Mouse (Mus musculus) cortical plate, adult 2 months (tissue): Measurements from ENCODE around the gene Myo5a. TPM values are rescaled to one million over a fixed set of nuclear protein-coding genes. Genes with fewer than 3 reads are reported as not detected.

Source experiments
- H3K27ac ChIP-seq: fragments of 200-500 bp; 2 replicates; pipeline ENCODE4 v1.5.1; 2012; ENCODE audit warnings: low read length, control low read depth, inconsistent platforms; ENCODE audit not compliant: insufficient read depth
- H3K4me1 ChIP-seq: fragments of 200-500 bp; 2 replicates; pipeline ENCODE4 v1.6.1; 2011; ENCODE audit warnings: low read length; ENCODE audit not compliant: control insufficient read depth, insufficient read depth
- H3K4me3 ChIP-seq: fragments of 200-500 bp; 2 replicates; pipeline ENCODE4 v1.5.1; 2011; ENCODE audit warnings: mild to moderate bottlenecking, low read length, control low read depth; ENCODE audit not compliant: insufficient read depth
- CTCF ChIP-seq: fragments of 200-500 bp; IDR thresholded peaks from 2 replicates; pipeline ENCODE4 v1.5.1; 2011; ENCODE audit warnings: mild to moderate bottlenecking, control low read depth, low read length; ENCODE audit not compliant: insufficient read depth; ENCODE audit errors: extremely low read depth
- POLR2A ChIP-seq: fragments of 200-500 bp; IDR thresholded peaks from 2 replicates; pipeline ENCODE4 v1.6.1; 2011; ENCODE audit warnings: mild to moderate bottlenecking, low read length, control low read depth; ENCODE audit not compliant: insufficient read depth; ENCODE audit errors: extremely low read depth
- polyA plus RNA-seq: library from polyadenylated mRNA; depleted of rRNA; stranded (reverse); fragments of >200 nt; gene quantifications from 2 replicates; pipeline ENCODE4 v1.2.3, GENCODE M21; 2012

Gene Myo5a
- polyA plus RNA-seq, 1 experiment: 116 TPM

DNA sequence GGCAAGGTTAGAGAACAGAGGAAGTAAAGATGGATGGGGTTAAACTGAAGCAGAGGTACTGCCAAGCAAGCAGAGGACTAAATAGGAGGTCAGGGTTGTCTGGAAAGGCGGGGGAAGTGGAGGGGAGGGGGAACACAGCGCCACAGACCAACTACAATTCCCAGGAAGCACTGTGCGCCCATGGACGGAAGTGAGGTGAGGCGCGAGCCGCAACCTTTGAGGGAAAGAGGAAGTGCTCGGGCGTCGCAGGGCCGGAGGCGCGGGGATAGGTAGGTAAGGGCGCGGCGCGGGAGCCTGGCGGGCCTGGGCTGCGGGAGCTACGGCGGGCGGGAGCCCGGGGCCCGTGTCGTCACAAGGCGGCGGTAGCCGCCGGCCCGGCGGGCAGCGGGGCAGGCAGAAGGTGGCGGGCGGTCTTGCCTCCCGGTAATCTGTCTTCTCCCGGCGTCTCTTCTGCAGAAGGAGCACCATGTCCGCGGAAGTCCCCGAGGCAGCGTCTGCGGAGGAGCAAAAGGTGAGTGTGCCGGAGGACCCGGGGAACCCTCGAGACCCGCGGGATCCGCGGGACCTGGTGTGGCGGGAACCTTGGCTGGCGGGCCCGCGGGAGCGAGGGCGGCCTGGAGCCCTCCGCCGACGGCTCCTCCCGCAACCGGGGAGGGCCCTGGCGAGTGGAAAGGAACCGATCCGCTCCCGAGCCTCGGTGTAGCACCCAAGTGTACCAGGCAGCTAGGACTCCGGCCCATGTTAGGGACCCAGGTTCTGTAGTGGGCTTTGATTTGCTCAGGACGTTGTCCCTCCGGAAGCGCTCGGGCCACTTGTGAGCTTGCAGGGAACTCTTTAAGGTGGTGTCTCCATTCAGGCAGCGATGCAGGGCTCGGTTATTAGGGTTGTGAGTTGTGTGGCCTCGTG lies 33.1 kb upstream of the Myo5a start, which contains the start of gene Arpp19:
TSS of gene Arpp19 (plus strand) at position 164 of the 906 bp plus-strand sequence.
- H3K27ac ChIP-seq: peak within 1 kb of the TSS; percentile 2; the same call in 1 of the 2 replicates
- TF ChIP-seq CTCF: no peak
- peak; percentile 69; the same call in 1 of the 2 replicates for TF ChIP-seq POLR2A
- peaks cover 3% of the 10 kb centered on the region; the same call in 1 of the 2 replicates for H3K4me1 ChIP-seq
- peak within 1 kb of the TSS; percentile 97 for H3K4me3 ChIP-seq

DNA sequence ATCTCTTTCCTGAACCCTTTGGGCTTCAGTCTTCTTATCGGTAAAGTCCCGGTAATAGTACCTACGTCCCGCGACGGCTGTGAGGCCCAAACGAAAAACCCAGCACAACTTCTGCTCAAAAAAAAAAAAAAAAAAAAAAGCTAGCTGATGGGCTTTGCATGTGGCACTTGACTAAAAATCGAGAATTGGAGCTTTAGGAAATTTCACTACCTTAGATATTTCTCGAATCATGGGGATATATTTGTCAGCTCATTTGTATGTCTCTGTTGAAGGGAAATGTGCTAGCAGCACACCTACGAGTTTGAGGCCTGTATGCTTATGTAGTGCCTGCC lies 32.5 kb upstream of the Myo5a start:
- Histone ChIP-seq H3K4me1 (peaks cover 3% of the 10 kb centered on the region; the same call in 1 of the 2 replicates), H3K27ac (no peak overlapping the region), H3K4me3 (peak overlapping the region; percentile 97)
- TF ChIP-seq POLR2A: no peak
- TF ChIP-seq CTCF: no peak

DNA sequence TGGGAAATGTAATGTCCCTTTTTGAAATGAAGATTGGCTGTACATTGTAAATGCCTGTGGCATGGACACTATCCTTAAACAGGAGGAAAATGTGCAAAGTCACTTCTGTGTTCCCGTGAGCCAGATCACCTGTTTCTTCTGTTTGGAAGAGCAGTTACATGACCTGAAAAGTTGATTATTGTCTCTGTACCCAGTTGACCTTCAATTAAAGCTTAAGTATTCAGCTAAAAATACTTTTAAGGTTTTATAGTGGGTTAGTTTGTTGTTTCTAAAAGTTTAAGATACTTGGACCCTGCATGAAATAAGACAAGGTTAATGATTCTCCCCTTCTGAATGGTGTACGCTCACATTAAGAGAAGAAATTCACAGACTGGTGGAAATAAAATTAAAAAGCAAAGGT lies 30.2 kb upstream of the Myo5a start:
- Histone ChIP-seq H3K27ac (no peak overlapping the region), H3K4me1 (peaks cover 3% of the 10 kb centered on the region; the same call in 1 of the 2 replicates), H3K4me3 (no peak overlapping the region)
- TF ChIP-seq POLR2A: no peak
- TF ChIP-seq CTCF: no peak

DNA sequence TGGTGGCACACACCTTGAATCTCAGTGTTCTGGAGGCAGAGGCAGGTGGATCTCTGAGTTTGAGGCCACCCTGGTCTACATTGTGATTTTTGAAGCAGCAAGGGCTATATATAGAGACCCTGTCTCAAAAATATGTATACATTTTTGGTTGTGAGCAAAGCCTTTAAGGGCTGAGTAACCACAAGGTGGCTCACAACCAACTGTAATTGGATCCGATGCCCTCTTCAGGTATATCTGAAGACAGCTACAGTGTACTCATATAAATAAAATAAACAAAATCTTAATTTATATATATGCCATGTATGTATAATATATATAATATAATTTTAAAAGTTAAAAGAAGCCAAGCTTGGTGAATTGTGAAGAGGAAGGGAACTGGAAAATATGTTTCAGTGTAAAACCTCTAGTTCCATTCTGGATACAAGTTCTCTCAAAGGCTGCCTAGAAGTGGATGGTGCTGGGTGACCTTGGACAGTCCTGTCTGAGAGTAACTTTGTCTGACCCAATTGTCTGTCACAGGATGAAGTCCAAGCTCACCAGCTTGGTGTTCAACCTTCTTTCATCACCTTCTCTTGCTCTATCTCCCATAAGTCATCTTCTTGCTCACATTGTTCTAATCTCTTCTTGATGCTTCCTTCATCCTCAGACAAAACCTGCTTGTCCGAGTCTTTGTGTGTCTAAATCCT lies 28.8 kb upstream of the Myo5a start:
- Histone ChIP-seq H3K4me1 (peaks cover 3% of the 10 kb centered on the region; the same call in 1 of the 2 replicates), H3K4me3 (no peak overlapping the region), H3K27ac (no peak overlapping the region)
- TF ChIP-seq CTCF (no peak), POLR2A (no peak)

DNA sequence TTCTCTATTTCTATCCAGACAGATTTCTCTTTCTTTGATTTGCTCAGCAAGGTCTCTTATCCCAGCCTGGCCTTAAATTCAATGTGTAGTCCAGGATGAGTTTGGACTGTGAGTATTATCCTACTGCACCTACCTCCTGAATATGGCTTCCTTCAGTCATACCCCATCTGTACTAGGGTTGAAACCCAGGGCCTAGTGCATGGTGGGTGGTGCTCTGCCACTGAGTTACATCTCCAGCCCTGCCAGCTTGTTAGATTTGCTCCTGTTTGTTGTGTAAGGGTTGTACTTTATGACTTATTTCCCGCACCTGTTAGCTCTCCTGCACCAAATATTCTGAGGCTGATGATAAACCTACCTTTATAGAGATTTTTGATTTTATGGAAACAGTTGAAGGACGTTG lies 27.6 kb upstream of the Myo5a start:
- H3K4me1 ChIP-seq: peaks cover 3% of the 10 kb centered on the region; the same call in 1 of the 2 replicates
- TF ChIP-seq POLR2A: no peak
- TF ChIP-seq CTCF: no peak
- H3K27ac ChIP-seq: no peak overlapping the region
- no peak overlapping the region for H3K4me3 ChIP-seq

DNA sequence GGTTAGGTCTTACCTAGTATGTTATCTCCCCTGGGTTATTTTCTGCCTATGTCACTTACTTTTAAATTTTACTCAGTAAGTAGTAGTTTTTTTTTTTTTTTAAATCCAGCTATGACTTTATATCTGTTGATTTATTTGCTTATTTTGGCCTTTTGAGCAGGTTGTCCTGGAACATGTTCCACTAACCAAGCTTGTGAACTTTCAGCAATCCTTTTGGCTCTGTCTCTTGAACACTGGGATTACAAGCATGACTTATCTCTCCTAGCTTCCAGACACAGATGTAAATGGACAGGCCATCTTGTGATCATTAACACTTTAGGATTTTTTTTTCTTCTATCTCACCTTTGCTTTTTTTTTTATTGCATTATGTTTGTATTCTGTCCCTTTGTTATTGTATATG lies 23.7 kb upstream of the Myo5a start:
- no peak for TF ChIP-seq CTCF
- TF ChIP-seq POLR2A: no peak
- Histone ChIP-seq H3K4me1 (peaks cover 3% of the 10 kb centered on the region; the same call in 1 of the 2 replicates), H3K27ac (no peak overlapping the region), H3K4me3 (no peak overlapping the region)

DNA sequence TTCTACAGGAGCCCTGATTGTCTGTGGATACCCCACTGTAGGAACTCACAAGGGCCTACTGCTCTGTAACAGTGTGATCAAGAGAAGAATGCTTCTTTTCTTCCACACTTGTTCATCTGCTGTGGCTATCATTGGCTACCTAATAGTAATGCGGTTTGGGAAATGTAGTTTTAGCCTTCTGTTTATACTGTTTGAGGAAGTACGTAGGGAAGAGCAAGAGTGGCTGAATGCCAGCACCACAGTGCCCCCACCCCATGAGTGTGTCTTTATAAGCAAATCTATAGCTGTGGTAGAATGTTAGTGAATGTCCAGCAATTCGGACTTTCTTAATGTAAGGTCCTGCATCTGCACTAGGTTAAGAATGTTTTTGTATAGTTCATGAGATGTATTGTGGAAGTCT lies 21.7 kb upstream of the Myo5a start:
- Histone ChIP-seq H3K4me3 (no peak overlapping the region), H3K27ac (no peak overlapping the region; the same call in 1 of the 2 replicates), H3K4me1 (peaks cover 3% of the 10 kb centered on the region; the same call in 1 of the 2 replicates)
- TF ChIP-seq POLR2A (no peak), CTCF (no peak)

DNA sequence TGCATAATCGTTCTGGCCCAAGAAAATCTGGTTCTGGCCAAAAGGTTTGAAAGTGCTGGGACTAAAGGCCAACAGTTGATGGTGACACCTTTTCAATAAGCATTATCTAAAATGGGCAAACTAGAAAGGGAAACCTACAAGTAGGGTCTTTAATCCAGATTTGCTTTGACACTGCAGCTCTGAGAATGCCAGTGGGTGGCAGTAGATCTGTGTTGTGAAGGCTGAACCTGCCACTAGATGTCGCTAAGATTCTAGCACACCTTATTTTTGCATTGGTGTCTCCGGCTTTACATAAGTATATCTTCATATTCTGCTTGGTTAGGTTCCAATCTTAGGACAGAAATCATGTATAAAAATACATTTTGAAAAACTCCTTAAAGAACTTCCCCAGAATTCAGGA lies 20.8 kb upstream of the Myo5a start:
- TF ChIP-seq CTCF: peak; percentile 98
- TF ChIP-seq POLR2A: no peak
- no peak overlapping the region for H3K4me3 ChIP-seq
- peaks cover 3% of the 10 kb centered on the region; the same call in 1 of the 2 replicates for H3K4me1 ChIP-seq
- 0 out of 2 replicates have a peak overlapping the region, but pooled peaks have one; percentile 64 for H3K27ac ChIP-seq

DNA sequence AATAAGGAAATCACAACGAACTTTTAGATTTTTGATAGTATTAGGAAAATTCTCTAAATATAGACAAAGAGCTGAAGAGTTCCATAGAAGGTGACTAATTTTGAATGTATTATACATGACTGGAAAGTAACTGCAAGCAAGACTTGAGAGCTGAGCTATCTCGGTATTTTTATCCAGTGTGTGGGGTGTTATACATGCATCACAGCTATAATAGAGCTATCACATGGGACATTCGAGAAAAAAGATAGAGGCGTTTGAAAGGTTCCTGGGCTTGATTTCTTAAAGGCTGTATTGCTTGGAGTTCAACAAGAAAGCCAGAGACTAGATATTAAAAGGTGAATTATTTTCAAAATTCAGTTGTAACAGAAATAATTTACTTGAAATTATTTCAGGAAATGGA lies 19.0 kb upstream of the Myo5a start:
- H3K27ac ChIP-seq: no peak overlapping the region; the same call in 1 of the 2 replicates
- TF ChIP-seq POLR2A (peak; percentile 67; the same call in 1 of the 2 replicates), CTCF (no peak)
- H3K4me3 ChIP-seq: peak overlapping the region; percentile 80; the same call in 1 of the 2 replicates
- peaks cover 3% of the 10 kb centered on the region; the same call in 1 of the 2 replicates for H3K4me1 ChIP-seq

DNA sequence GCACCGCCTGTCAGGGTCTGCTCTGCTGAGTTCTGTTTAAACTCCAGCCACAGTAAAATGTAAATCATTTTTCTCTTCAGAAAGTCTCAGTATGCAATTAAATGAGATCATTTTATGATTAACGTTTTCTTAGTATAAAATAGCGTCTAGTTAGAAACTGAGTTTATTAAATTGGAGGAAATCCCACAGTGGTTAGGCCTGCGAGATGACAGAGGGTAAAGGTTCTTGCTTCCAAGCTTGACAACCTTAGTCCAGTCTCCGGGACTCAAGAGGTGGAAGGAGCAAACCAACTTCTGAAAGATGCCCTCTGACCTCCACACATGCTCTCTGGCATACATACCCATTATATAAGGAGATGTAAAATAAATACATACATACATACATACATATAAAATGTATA lies 15.8 kb upstream of the Myo5a start:
- peak overlapping the region; percentile 80 for H3K4me3 ChIP-seq
- peaks cover 2% of the 10 kb centered on the region; the same call in 1 of the 2 replicates for H3K4me1 ChIP-seq
- TF ChIP-seq POLR2A (no peak), CTCF (no peak)
- no peak overlapping the region for H3K27ac ChIP-seq
